Mouse (Mus musculus) E14TG2a.4 (cell line): Measurements from ENCODE around the gene Fbxo7.

Experiments used
- CTCF ChIP-seq: conservative IDR thresholded peaks from 2 replicates; pipeline ENCODE4 v1.5.1; 2014; ENCODE audit warnings: low read length
- POU5F1 ChIP-seq: IDR thresholded peaks from 2 replicates; pipeline ENCODE4 v1.6.1; 2014; ENCODE audit warnings: low read length, borderline replicate concordance

DNA sequence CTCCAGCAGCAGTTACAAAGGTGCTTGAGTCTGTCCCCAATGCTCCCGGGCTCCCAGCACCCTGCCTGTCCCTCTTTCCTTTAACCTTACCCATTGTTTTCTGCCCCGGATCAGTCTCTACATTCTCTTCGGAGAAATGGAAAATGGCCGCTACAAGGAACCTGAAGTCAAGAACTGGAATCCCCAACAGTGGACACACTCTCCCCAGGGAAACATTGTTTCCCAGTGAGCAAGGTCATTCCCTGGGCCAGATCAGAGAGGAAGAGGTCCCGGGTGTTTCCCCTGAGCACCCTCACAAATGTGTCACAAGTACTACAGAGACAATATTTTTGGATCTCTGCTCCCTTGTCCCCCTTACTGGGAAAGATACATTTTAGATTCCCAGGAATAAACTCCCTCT is 44.9 kb downstream of the Fbxo7 start:
- TF ChIP-seq CTCF = no peak
- TF ChIP-seq POU5F1 = no peak
